Mouse (Mus musculus): ENCODE measurements around the gene Med13l.

Med13l gene

GRCm38 (mm10) chr5:118727336-118727735, 166.9 kb downstream of the Med13l start:
- no peak for DNase-seq (ENCODE audit: low read depth, low spot score)

GRCm38 (mm10) chr5:118732221-118732620, 171.7 kb downstream of the Med13l start:
- DNase-seq (ENCODE audit: low read depth, low spot score) = peak; percentile 73

DNA sequence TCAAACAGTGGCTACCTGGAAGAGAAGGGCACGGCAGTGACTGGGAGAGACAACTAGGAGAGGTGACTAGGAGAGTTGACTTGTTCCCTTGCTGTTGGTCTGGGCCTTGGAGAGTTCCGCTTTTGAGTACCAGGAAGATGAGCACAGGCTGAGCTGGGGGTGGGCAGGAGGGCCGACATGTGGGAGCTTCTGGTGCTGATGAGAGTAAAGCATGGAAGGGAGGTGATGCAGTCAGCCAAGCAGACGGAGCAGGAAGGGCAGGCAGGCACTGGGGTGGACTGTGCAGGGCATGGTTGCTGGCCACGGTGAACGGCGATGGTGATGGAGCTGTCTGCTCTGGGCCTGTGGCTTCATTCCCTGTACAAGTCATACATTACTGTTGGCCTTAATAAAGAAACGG, 172.2 kb downstream of the Med13l start:
- DNase-seq (ENCODE audit: low read depth, low spot score) = no peak

DNA sequence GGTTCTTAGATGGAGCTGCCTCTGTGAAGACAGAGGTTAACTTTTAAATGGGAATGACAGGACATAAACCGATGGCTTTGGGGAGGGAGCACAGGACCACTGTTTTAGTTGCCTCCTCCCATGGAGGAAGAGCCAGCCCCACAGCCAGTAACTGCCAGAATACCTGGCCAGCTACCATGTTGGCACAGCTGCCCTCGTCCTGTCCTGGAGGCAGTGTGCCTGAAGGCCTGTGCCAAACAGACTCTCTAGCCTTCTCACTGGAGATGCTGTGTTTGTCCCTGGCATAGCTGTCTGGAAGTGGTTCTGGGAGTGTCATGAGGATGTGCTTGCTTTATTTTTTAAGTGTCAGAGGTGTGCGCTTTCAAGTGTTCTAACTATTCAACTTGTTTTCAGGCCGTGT, 173.1 kb downstream of the Med13l start:
- DNase-seq (ENCODE audit: low read depth, low spot score) = peak; percentile 69

DNA sequence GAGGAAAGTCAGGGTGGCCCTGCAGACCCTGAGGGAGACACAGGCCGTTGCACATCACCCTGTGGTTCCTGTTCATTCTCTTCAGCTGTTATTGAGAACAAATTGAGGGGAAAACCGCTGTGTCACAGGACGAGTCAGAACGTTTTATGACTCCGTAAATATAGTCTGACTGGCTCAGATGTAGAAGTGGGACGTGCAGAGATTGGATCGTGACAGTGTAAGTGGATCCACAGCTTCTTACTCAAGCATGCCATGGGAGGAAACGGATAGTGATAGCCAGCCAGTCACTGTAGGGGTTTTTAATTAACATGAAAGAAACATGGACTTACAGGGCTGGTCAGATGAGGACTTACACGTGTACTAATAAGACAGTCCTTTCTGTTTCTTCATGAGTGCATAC, 174.0 kb downstream of the Med13l start:
- DNase-seq (ENCODE audit: low read depth, low spot score) = no peak

DNA sequence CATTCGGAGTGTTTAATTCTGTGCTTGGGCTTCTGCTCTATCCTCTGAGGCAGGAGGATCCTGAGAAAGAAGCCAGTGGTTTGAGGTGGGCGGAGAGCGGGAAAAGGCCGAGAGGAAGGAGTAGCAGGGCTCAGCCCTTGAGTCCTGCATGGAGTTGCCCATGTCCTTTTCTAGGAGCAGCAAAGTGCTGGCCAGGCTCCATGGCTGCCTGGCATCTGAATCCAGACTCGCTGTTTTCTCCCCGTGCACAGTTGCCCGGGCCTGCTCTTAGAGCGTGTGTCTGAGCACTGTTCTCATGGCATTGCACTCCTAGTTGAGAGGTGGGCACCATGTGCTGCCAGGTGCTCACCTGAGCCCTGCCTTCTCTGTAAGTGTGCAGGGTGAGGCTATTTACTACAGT, 175.3 kb downstream of the Med13l start:
- DNase-seq (ENCODE audit: low read depth, low spot score) = no peak

GRCm38 (mm10) chr5:118737548-118737947, 177.1 kb downstream of the Med13l start:
- peak; percentile 73 for DNase-seq (ENCODE audit: low read depth, low spot score)

DNA sequence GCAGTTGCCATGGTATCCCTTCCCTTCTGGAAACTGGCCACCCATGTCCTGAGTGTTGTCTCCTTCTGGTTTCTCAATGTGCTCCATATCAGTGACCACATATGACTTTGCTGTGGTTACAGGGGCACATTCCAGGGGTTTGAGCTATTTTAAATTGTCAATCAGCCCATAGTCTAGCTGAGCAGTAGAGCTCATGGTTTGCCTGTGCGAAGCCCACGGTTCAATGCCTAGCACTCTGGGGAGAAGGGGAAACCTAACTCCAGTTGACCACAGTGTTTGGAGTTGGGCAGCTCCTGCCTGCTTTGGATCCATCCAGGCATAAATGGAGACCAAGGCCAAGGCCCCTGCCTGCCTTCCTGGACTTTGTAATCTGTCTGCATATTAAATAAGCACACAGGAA, 182.6 kb downstream of the Med13l start:
- no peak for DNase-seq (ENCODE audit: low read depth, low spot score)

DNA sequence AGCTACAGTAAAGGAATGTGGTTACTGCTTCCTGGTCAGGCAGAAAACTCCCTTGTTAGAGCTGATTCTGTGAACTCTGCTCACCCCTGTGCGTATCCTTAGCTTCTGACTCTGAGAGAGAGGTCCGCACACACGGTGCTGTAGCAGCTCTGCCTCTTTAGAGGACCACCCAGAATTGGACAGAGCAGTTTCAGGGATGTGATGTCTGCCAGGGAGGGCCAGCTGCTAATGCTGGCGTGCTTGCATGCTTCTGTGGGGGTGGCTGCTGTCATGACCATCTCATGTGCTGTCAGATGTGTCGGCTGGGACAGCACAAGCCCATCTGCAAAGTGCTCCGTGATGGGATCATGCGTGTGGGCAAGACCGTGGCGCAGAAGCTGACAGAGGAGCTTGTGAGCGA, 186.5 kb downstream of the Med13l start:
- no peak for DNase-seq (ENCODE audit: low read depth, low spot score)

DNA sequence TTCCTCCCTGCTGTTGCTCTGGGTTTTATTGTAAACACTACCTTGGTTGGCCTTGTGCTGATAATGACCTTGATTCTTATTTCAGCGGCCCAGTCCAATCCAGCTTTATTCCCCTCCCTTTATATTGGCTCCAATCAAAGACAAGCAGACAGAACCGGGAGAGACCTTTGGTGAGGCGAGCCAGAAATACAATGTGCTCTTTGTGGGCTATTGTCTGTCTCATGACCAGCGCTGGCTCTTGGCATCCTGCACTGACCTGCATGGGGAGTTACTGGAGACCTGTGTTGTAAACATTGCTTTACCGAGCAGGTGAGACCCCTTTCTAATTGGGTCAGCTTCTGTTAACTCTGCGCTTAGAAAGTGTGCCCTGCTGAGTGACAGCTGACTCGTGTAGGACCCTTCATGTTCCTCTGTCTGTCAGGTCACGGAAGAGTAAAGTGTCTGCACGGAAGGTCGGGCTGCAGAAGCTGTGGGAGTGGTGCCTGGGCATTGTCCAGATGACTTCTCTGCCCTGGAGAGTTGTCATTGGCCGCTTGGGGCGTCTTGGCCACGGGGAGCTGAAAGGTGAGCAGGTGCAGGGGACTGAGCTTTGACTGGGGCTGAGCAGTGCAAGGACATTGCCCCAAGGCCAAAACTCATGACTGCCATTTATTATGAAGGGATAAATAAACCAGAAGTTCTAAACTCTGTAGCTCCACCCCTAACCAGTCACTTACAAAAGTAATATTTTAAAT, 191.1 kb downstream of the Med13l start:
- DNase-seq (ENCODE audit: low read depth, low spot score) = peak; percentile 36

- DNase-seq (ENCODE audit: low read depth, low spot score) = peak; percentile 42
Observed at GRCm38 (mm10) chr5:118752868-118753267, 192.4 kb downstream of the Med13l start.

DNA sequence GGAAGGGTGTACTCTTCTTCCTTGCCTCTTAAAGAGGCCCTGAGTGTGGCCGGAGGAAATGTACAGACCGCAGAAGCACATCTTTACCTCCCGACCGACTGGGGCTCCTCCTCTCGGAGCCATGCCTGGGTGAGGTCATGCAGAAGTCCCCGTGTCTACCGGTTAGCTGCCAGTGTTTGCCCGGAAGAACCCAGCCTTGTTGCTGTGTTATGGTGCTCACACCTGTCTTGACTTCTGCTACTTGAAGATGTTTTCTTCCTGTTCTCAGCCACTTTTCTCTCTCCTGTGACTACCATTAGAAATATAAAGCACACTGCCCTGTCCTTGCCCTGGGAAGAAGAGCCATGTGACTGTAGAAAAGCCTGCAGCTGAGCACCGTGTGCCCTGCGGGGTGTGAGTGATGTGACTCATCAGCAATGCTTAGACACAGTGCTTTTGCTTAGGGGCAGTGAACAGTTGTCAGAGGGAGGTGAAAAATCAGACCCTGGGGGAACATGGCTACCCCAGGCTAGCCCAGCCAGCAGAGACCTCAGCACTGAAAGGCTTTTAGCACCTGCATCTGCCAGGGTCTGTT, 193.1 kb downstream of the Med13l start:
- DNase-seq (ENCODE audit: low read depth, low spot score) = peak; percentile 71

GRCm38 (mm10) chr5:118754191-118754759, 193.8 kb downstream of the Med13l start:
- peak; percentile 66 for DNase-seq (ENCODE audit: low read depth, low spot score)

GRCm38 (mm10) chr5:118756078-118756477, 195.6 kb downstream of the Med13l start:
- peak; percentile 64 for DNase-seq (ENCODE audit: low read depth, low spot score)

DNA sequence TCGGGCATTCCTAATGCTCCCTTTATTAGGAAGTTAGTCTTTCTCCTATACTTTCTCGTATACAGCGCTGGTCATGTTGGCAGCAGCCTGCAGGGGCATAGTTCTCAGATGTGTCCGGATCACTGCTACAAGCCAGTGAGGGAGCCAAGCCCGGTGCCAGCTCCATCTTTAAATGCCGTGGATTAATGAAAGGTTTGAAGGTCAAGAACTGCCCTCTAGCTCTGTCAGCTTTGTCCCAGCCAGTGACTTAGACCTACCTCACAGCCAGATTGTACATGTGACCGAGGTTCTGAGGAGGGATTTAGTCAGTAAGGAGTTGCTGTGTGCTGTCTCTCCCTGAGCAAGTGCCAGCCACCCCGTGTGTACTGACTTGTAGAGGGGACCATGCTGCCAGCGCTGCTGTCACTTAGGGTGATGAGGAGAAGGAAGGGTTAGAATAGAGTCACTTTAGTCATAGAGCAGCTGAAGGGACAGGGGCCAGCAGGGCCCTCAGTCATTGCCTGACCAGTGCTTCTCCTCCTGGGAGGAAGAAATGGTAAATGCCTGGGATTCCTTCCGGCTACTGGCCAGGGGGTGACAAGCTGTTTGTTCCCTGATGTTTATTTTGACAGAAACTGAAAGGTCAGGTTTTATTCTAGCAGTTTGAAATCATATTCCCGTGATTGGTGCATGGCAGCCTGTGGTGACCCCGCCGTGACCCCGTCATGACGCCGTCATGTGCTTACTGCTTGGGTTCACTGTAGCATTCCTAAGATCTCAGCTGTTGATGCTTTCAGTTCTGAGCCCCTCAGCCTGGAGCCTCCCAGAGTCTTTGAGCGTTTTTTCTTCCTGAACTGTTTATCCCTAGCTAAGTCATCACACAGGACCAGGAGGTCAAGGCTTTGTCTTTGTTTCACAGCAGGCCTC, 197.2 kb downstream of the Med13l start:
- DNase-seq (ENCODE audit: low read depth, low spot score) = no peak

GRCm38 (mm10) chr5:118760986-118761385, 200.5 kb downstream of the Med13l start:
- DNase-seq (ENCODE audit: low read depth, low spot score) = no peak

DNA sequence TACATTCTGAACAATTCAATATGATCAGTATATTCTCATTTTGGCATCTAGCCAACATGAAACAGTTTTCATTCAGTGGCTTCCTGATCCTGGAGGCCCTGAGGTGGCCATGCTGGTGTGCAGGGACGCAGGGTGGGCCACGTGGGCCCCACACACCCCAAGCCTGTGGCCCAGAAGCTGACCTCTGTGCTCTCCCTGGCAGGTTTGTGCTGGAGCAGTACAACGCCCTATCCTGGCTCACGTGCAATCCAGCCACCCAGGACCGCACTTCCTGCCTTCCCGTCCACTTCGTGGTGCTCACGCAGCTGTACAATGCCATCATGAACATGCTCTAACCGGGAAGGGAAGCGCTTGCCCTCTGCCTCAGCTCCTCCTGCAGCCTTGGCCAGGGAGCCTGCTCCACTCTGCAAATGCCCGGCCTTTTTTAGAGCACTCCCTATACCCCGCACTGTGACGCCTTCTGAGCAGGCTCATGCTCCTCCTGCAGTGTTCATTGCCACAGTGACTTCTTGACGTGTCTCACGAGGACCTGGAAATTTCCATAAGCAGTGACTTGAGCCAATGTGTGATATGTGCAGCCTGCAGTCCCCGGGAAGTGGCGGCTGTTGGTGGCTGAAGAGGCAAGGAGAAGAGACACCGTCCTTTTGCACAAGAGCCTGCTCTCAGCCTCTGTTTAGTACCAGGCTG, 202.2 kb downstream of the Med13l start:
- peak; percentile 64 for DNase-seq (ENCODE audit: low read depth, low spot score)

DNA sequence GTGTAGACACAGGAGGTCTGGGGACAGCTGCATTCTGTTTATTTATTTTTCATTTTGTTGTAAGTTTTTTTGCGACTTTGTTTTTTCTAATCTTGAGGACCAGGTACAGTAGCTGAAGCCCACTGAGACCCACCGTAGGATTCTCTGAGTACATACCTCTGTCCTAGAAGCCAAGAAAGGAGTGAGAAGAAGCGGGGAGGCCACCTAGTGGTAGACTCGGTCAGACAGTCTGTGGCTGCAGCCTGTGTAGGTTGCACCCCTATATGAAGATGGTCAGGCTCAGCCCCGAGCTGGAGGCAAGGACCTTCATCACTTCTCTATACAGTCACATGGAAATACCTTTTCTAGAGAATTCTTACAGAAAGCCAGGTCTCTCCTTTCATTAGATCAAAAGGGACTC, 202.9 kb downstream of the Med13l start:
- peak; percentile 69 for DNase-seq (ENCODE audit: low read depth, low spot score)

GRCm38 (mm10) chr5:118769143-118769542, 208.7 kb downstream of the Med13l start:
- DNase-seq (ENCODE audit: low read depth, low spot score) = no peak

GRCm38 (mm10) chr5:118773866-118774265, 213.4 kb downstream of the Med13l start:
- DNase-seq (ENCODE audit: low read depth, low spot score) = peak; percentile 57

GRCm38 (mm10) chr5:118776396-118776795, 215.9 kb downstream of the Med13l start:
- DNase-seq (ENCODE audit: low read depth, low spot score) = no peak
